In the genomic region with DNA sequence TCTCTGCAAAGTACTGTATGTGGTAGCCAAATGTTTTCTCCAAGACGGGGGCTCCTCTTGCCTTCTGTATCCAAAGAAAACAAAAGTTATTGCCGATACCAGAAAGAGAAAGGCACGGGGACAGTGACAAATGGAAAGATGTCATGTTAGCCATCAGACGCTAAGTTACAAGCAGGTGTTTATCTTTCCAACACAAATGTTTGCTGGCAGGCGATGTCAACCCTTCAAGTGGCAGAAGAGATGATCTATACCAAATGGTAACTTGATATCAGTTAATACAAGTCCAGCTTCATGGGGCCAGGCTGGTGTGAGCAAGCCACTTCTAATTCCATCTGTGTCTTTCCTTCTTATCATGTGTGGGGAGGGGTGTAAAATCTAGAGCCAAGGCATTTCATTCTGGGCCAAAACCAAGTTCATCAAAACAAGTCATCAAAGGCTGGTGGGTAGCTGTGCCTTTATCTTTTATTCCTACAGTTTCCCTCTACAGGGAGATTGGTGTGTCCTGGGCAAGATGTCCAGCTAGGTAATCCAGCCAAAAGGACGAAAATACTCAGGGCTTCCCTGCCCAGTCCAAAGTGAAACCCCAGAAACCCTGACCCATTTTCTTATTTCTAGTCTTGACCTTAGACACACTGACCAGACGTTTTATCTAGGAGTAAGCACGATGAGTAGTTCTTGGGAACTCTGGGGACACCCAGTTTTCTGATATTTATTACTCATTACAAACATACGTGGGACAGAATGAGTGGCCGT, we compare ENCODE assay signal across 27 mouse cellular contexts. TPM values are rescaled to one million over a fixed set of nuclear protein-coding genes. Genes with fewer than 3 reads are reported as not detected.
DNase-seq lines count a peak whose midpoint lies in the region; ATAC-seq and TF ChIP-seq lines count a peak whose summit lies in the region.
"Had no signal": no experiment of that assay in that cellular context is flagged by ENCODE, and none has a peak within 500 bp of the region (broad histone marks: within the 10 kb centered on the region; RNA-seq: fewer than 3 reads in every experiment).

No protein-coding gene starts in this region.

- no peaks in the 10 kb centered on the region for H3K36me3 ChIP-seq in liver, embryonic 11.5 days (ENCODE audit: control insufficient read depth, insufficient read depth, low read length)
- no peaks in the 10 kb centered on the region for H3K36me3 ChIP-seq in liver, embryonic 14.5 days (replicated peaks; ENCODE audit: control insufficient read depth, insufficient read depth, low read depth)
- H3K36me3 ChIP-seq in stomach, postnatal 0 days (ENCODE audit: control insufficient read depth, insufficient read depth, low read length), result no peaks in the 10 kb centered on the region
- H3K36me3 ChIP-seq: forebrain, embryonic 10.5 days; hindbrain, embryonic 15.5 days; kidney, embryonic 15.5 days; lung, embryonic 15.5 days; midbrain, embryonic 12.5 days; neural tube, embryonic 12.5 days had no signal

- no peaks in the 10 kb centered on the region for H3K27me3 ChIP-seq in liver, embryonic 11.5 days (replicated peaks; ENCODE audit: control insufficient read depth, insufficient read depth, low read length)
- no peaks in the 10 kb centered on the region for H3K27me3 ChIP-seq in liver, embryonic 14.5 days (ENCODE audit: control insufficient read depth, insufficient read depth, low read length)
- no peaks in the 10 kb centered on the region for H3K27me3 ChIP-seq in stomach, postnatal 0 days (ENCODE audit: control insufficient read depth, insufficient read depth, low read length)
- H3K27me3 ChIP-seq: hindbrain, embryonic 15.5 days; kidney, embryonic 15.5 days; lung, embryonic 15.5 days; midbrain, embryonic 12.5 days; neural tube, embryonic 12.5 days had no signal

- no peak overlapping the region for H3K4me2 ChIP-seq in liver, embryonic 11.5 days
- H3K4me2 ChIP-seq in liver, embryonic 14.5 days (ENCODE audit: low read depth), result peak overlapping the region; percentile 22
- no peak overlapping the region for H3K4me2 ChIP-seq in stomach, postnatal 0 days (replicated peaks; ENCODE audit: low read depth)
- H3K4me2 ChIP-seq: heart, embryonic 11.5 days; hindbrain, embryonic 15.5 days; kidney, embryonic 15.5 days; lung, embryonic 15.5 days; midbrain, embryonic 12.5 days; neural tube, embryonic 12.5 days had no signal

- 58% methylated on average over 10 of the region's 10 CpGs for WGBS in liver, embryonic 11.5 days
- 41% methylated on average over 10 of the region's 10 CpGs for WGBS in liver, embryonic 14.5 days (ENCODE audit: insufficient replicate concordance)
- WGBS in stomach, postnatal 0 days, result 48% methylated on average over 10 of the region's 10 CpGs

- DNase-seq in adrenal gland, adult 2 months, result peak; percentile 31
- no peak for DNase-seq in adrenal gland, postnatal 14 days
- no peak for DNase-seq in liver, embryonic 11.5 days (ENCODE audit: low spot score)
- no peak for DNase-seq in liver
- peak; percentile 7 to 28 (median 14) for DNase-seq in liver, embryonic 14.5 days (ENCODE audit: low read depth in 3 of 3, low spot score in 3 of 3)
- no peak for DNase-seq in stomach, postnatal 0 days (ENCODE audit: low spot score)
- no peak for DNase-seq in T-cell, adult 2 months (ENCODE audit: low spot score)
- no peak for DNase-seq in kidney, adult 11 months
- DNase-seq: cerebellum, adult 9-11 months; forebrain, postnatal 0 days; gastrocnemius, postnatal 14 days; heart, postnatal 4 days; lung, postnatal 4 days; right cerebral cortex, adult 18-20 months; thymus, postnatal 25 days had no signal

- H3K4me3 ChIP-seq in liver, embryonic 11.5 days (ENCODE audit: low read depth, low read length), result no peak overlapping the region
- no peak overlapping the region for H3K4me3 ChIP-seq in liver, embryonic 14.5 days (ENCODE audit: insufficient read depth in 1 of 2, low read depth in 2 of 2, low read length in 2 of 2)
- H3K4me3 ChIP-seq in stomach, postnatal 0 days (ENCODE audit: low read depth, low read length), result no peak overlapping the region
- H3K4me3 ChIP-seq: forebrain, embryonic 10.5 days; hindbrain, embryonic 15.5 days; kidney, embryonic 15.5 days; lung, embryonic 15.5 days; midbrain, embryonic 12.5 days; neural tube, embryonic 12.5 days had no signal

- H3K4me1 ChIP-seq in liver, embryonic 11.5 days (replicated peaks; ENCODE audit: control insufficient read depth, insufficient read depth, low read length), result peaks cover 3% of the 10 kb centered on the region; the same call in 1 of the 2 replicates
- H3K4me1 ChIP-seq in liver, embryonic 14.5 days (replicated peaks; ENCODE audit: control insufficient read depth in 2 of 2, insufficient read depth in 2 of 2, low read length in 1 of 2), result peaks cover 4 to 9% of the 10 kb centered on the region in 2 experiments; a peak in 3 of 4 replicates
- no peaks in the 10 kb centered on the region for H3K4me1 ChIP-seq in stomach, postnatal 0 days (replicated peaks; ENCODE audit: control insufficient read depth, insufficient read depth)
- H3K4me1 ChIP-seq: forebrain, embryonic 10.5 days; hindbrain, embryonic 15.5 days; midbrain, embryonic 12.5 days; neural tube, embryonic 12.5 days had no signal

- no peaks in the 10 kb centered on the region for H3K9me3 ChIP-seq in liver, embryonic 11.5 days (ENCODE audit: control insufficient read depth, low read length)
- no peaks in the 10 kb centered on the region for H3K9me3 ChIP-seq in liver, embryonic 14.5 days (ENCODE audit: control insufficient read depth, low read length)
- no peaks in the 10 kb centered on the region for H3K9me3 ChIP-seq in stomach, postnatal 0 days (ENCODE audit: control insufficient read depth, low read length)
- H3K9me3 ChIP-seq: forebrain, embryonic 10.5 days; hindbrain, embryonic 15.5 days; kidney, embryonic 15.5 days; lung, embryonic 15.5 days; midbrain, embryonic 12.5 days; neural tube, embryonic 12.5 days had no signal

- no peak overlapping the region for H3K9ac ChIP-seq in liver, embryonic 11.5 days (ENCODE audit: low read depth, low read length)
- H3K9ac ChIP-seq in liver, embryonic 14.5 days (replicated peaks), result no peak overlapping the region
- no peak overlapping the region for H3K9ac ChIP-seq in stomach, postnatal 0 days (ENCODE audit: low read length)
- H3K9ac ChIP-seq: forebrain, postnatal 0 days; hindbrain, embryonic 15.5 days; kidney, embryonic 15.5 days; lung, embryonic 15.5 days; midbrain, embryonic 12.5 days; neural tube, embryonic 12.5 days had no signal

- H3K27ac ChIP-seq in liver, embryonic 11.5 days (ENCODE audit: low read depth, low read length), result no peak overlapping the region
- no peak overlapping the region for H3K27ac ChIP-seq in liver, embryonic 14.5 days
- H3K27ac ChIP-seq in stomach, postnatal 0 days (replicated peaks), result no peak overlapping the region
- H3K27ac ChIP-seq: forebrain, embryonic 10.5 days; hindbrain, embryonic 15.5 days; kidney, embryonic 15.5 days; lung, embryonic 15.5 days; midbrain, embryonic 12.5 days; neural tube, embryonic 12.5 days had no signal

- no peak for TF ChIP-seq CTCF in liver, embryonic 14.5 days (IDR thresholded peaks at IDR 0.05; ENCODE audit: low read depth)
- no peak for TF ChIP-seq CTCF in stomach, postnatal 0 days (IDR thresholded peaks at IDR 0.05; ENCODE audit: low read depth)

- 0 out of 2 replicates have a peak, but pooled peaks have one; percentile 36 for ATAC-seq in liver, embryonic 11.5 days (replicated peaks; ENCODE audit: low FRiP score)
- ATAC-seq in liver, embryonic 14.5 days (ENCODE audit: insufficient read depth), result peak; percentile 79
- peak; percentile 88 for ATAC-seq in stomach, postnatal 0 days (ENCODE audit: low FRiP score, low TSS enrichment)
- ATAC-seq: forebrain, postnatal 0 days; intestine, embryonic 16.5 days had no signal

- peak; percentile 71 for TF ChIP-seq EP300 in liver, embryonic 14.5 days (IDR thresholded peaks at IDR 0.05; ENCODE audit: low read depth)
- no peak for TF ChIP-seq EP300 in stomach, postnatal 0 days (optimal IDR thresholded peaks at IDR 0.05)

RNA-seq across cellular contexts. Expression of a gene that starts 52.8 kb away (rescaled TPM):
- total RNA-seq in adrenal gland, adult 2 months (2021), result under 1 TPM; 0.32 to 0.38 TPM
- 0.03 and 0.11 TPM in 2 replicates for polyA plus RNA-seq in adrenal gland, adult 2 months (2012; rRNA removed)
- 0.19 and 0.41 TPM in 2 replicates for total RNA-seq in adrenal gland, postnatal 14 days (2021)
- polyA plus RNA-seq in liver, embryonic 11.5 days (2014; fragmentation: Nextera tagmentation; extraction: Ambion mirVana), result 0.06 and 0.08 TPM in 2 replicates
- 0.01 and 0.04 TPM in 2 replicates for polyA plus RNA-seq in liver, embryonic 14.5 days (2012; rRNA removed)
- polyA plus RNA-seq in liver, embryonic 14.5 days (2014; fragmentation: Nextera tagmentation; extraction: Ambion mirVana), result 0.08 TPM in 1 of 2 replicates, not detected in the other
- 0.15 and 0.16 TPM in 2 replicates for polyA plus RNA-seq in stomach, postnatal 0 days (2015; fragmentation: Nextera tagmentation; extraction: Ambion mirVana)
- total RNA-seq: ES-E14; heart, postnatal 4 days had no signal
- polyA plus RNA-seq: forebrain, embryonic 10.5 days; large intestine, adult 2 months; limb, embryonic 11.5 days; lung, embryonic 15.5 days; midbrain, embryonic 12.5 days; small intestine, adult 2 months had no signal

Comparison
In these comparisons a context has a peak if more than half of its experiments do, and no peak if none do; other contexts are left out.
1. DNase-seq: peak in adrenal gland, adult 2 months (single experiment) and liver, embryonic 14.5 days (3 of 3); none in adrenal gland, postnatal 14 days (single experiment), liver, embryonic 11.5 days (single experiment), liver (single experiment), stomach, postnatal 0 days (single experiment), T-cell, adult 2 months (single experiment) and kidney, adult 11 months (single experiment).
2. ATAC-seq: peak in every context shown above with its lines; median percentile 88 in stomach, postnatal 0 days; 79 in liver, embryonic 14.5 days; 36 in liver, embryonic 11.5 days.